Mouse (Mus musculus): Measurements from ENCODE around the gene Isyna1.

Isyna1 gene

GRCm38 (mm10) chr8:70602139-70602811, 8.1 kb downstream of the Isyna1 start:
- DNase-seq (ENCODE audit: low read depth, low spot score): no peak

- DNase-seq (ENCODE audit: low read depth, low spot score): no peak
These were observed 10.4 kb downstream of the Isyna1 start for GRCm38 (mm10) chr8:70604558-70604957.

- no peak for DNase-seq (ENCODE audit: low read depth, low spot score)
These were observed 12.0 kb downstream of the Isyna1 start for GRCm38 (mm10) chr8:70605871-70606779.

- no peak for DNase-seq (ENCODE audit: low read depth, low spot score)
These were observed 12.8 kb downstream of the Isyna1 start for GRCm38 (mm10) chr8:70606780-70607602.

GRCm38 (mm10) chr8:70607603-70607897, 13.4 kb downstream of the Isyna1 start:
- no peak for DNase-seq (ENCODE audit: low read depth, low spot score)

- no peak for DNase-seq (ENCODE audit: low read depth, low spot score)
These were observed 13.9 kb downstream of the Isyna1 start for GRCm38 (mm10) chr8:70607898-70608748.

- DNase-seq (ENCODE audit: low read depth, low spot score): no peak
These were observed 14.7 kb downstream of the Isyna1 start, which contains the start of gene Ssbp4 for GRCm38 (mm10) chr8:70608749-70609367. Ssbp4 (minus strand) TSS chr8:70608872.

GRCm38 (mm10) chr8:70609368-70609848, 15.2 kb downstream of the Isyna1 start:
- DNase-seq (ENCODE audit: low read depth, low spot score): peak; percentile 85

- peak; percentile 98 for DNase-seq (ENCODE audit: low read depth, low spot score)
These were observed 15.9 kb downstream of the Isyna1 start for GRCm38 (mm10) chr8:70609849-70610795.

GRCm38 (mm10) chr8:70610796-70611771, 16.9 kb downstream of the Isyna1 start:
- peak; percentile 74 for DNase-seq (ENCODE audit: low read depth, low spot score)

- peak; percentile 76 for DNase-seq (ENCODE audit: low read depth, low spot score)
These were observed 17.7 kb downstream of the Isyna1 start for GRCm38 (mm10) chr8:70611849-70612248.

- no peak for DNase-seq (ENCODE audit: low read depth, low spot score)
These were observed 19.6 kb downstream of the Isyna1 start for GRCm38 (mm10) chr8:70613763-70614162.

- DNase-seq (ENCODE audit: low read depth, low spot score): no peak
These were observed 20.3 kb downstream of the Isyna1 start for GRCm38 (mm10) chr8:70614469-70614868.

- DNase-seq (ENCODE audit: low read depth, low spot score): no peak
These were observed 21.1 kb downstream of the Isyna1 start for GRCm38 (mm10) chr8:70615281-70615680.

GRCm38 (mm10) chr8:70615894-70616293, 21.7 kb downstream of the Isyna1 start, which contains the start of gene Lrrc25:
Lrrc25 (plus strand) TSS chr8:70616155.
- no peak for DNase-seq (ENCODE audit: low read depth, low spot score)

- no peak for DNase-seq (ENCODE audit: low read depth, low spot score)
These were observed 22.5 kb downstream of the Isyna1 start for GRCm38 (mm10) chr8:70616645-70617044.

- DNase-seq (ENCODE audit: low read depth, low spot score): no peak
These were observed 23.8 kb downstream of the Isyna1 start for GRCm38 (mm10) chr8:70617985-70618384.

- DNase-seq (ENCODE audit: low read depth, low spot score): no peak
These were observed 24.7 kb downstream of the Isyna1 start for GRCm38 (mm10) chr8:70618888-70619334.
